Mouse (Mus musculus) cerebellum, adult (tissue): ENCODE measurements around the gene Amn1.

Source experiments
- ATAC-seq: cut with Nextera tagmentation; 2 replicates; pipeline ENCODE4 v1.9.2; 2017; ENCODE audit warnings: mild to moderate bottlenecking, moderate library complexity, mixed read lengths; ENCODE audit not compliant: insufficient number of reproducible peaks, low FRiP score, low TSS enrichment

The Amn1 gene

GRCm38 (mm10) chr6:149118935-149119334 is 69.6 kb downstream of the Amn1 start:
- ATAC-seq, result no peak

GRCm38 (mm10) chr6:149116992-149117391 is 71.5 kb downstream of the Amn1 start:
- no peak for ATAC-seq

GRCm38 (mm10) chr6:149108909-149109308 is 79.6 kb downstream of the Amn1 start:
- ATAC-seq, result no peak

GRCm38 (mm10) chr6:149107615-149108014 is 80.9 kb downstream of the Amn1 start:
- ATAC-seq, result no peak
